Mouse (Mus musculus): ENCODE data around the gene Pklr. TPM values are rescaled to one million over a fixed set of nuclear protein-coding genes. Genes with fewer than 3 reads are reported as not detected.
A peak's percentile ranks its signal among the peaks of the same experiment; 100 is the strongest.

The Pklr gene
- polyA plus RNA-seq, 2 experiments, result 0.14 to 0.50 TPM

DNA sequence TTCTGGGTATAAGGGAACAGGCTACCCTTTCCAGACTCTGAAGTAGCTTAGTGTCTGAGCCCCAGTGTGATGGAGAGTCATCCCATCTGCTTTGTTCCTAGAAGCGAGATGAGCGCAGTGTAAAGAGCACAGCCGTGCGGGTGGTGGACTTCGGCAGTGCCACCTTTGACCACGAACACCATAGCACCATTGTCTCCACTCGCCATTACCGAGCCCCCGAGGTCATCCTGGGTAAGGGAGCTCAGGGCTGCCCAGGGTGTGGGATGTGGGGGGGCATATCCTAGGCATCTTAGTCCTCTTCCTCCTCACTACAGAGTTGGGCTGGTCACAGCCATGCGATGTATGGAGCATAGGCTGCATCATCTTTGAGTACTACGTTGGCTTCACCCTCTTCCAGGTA, 38.9 kb downstream of the Pklr start:
- Histone ChIP-seq H3K4me3 (replicated peaks; ENCODE audit: low read length) (no peak overlapping the region), H3K4me1 (ENCODE audit: control insufficient read depth, insufficient read depth, low read length) (peaks cover 7% of the 10 kb centered on the region), H3K27ac (replicated peaks; ENCODE audit: low read depth, low read length) (no peak overlapping the region), H3K27me3 (ENCODE audit: control insufficient read depth, insufficient read depth, low read length) (no peaks in the 10 kb centered on the region), H3K9me3 (ENCODE audit: control insufficient read depth, low read length) (no peaks in the 10 kb centered on the region), H3K36me3 (ENCODE audit: control insufficient read depth, insufficient read depth, low read length) (peaks cover 78% of the 10 kb centered on the region), H3K9ac (ENCODE audit: low read depth, low read length, severe bottlenecking) (no peak overlapping the region), H3K4me2 (replicated peaks; ENCODE audit: low read depth, low read length, severe bottlenecking) (no peak overlapping the region)
- DNase-seq (ENCODE audit: low spot score), result no peak
- no peak for ATAC-seq (ENCODE audit: low FRiP score, low read depth)
- no peak for TF ChIP-seq POLR2A (IDR thresholded peaks at IDR 0.05; ENCODE audit: borderline replicate concordance, extremely low read depth, insufficient read depth, insufficient read length)
- whole genome bisulfite sequencing, result 92% methylated on average over 11 of the region's 11 CpGs

DNA sequence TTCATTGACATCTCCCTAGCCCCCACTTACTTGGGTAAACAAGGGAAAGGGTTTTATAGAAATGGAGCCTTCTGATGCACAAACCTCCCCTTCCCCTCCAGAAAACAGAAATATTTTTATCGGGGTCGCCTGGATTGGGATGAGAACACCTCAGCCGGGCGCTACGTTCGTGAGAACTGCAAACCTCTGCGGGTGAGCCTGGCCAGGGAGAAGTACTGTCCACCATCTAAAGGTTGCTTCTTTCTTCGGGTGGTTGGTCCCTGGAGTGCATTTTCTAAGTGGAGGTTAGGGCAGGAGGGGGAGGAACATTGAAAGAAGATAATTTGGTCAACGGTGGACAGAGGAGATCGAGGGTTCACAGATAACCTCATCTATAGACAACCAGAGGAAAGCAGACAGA, 39.6 kb downstream of the Pklr start:
- H3K9me3 ChIP-seq (ENCODE audit: control insufficient read depth, low read length), result no peaks in the 10 kb centered on the region
- peaks cover 78% of the 10 kb centered on the region for H3K36me3 ChIP-seq (ENCODE audit: control insufficient read depth, insufficient read depth, low read length)
- no peak overlapping the region for H3K27ac ChIP-seq (replicated peaks; ENCODE audit: low read depth, low read length)
- H3K4me2 ChIP-seq (replicated peaks; ENCODE audit: low read depth, low read length, severe bottlenecking), result no peak overlapping the region
- H3K4me3 ChIP-seq (replicated peaks; ENCODE audit: low read length), result no peak overlapping the region
- H3K4me1 ChIP-seq (ENCODE audit: control insufficient read depth, insufficient read depth, low read length), result peaks cover 7% of the 10 kb centered on the region
- no peak for ATAC-seq (ENCODE audit: low FRiP score, low read depth)
- DNase-seq (ENCODE audit: low spot score), result no peak
- WGBS, result 91% methylated on average over 10 of the region's 10 CpGs
- H3K27me3 ChIP-seq (ENCODE audit: control insufficient read depth, insufficient read depth, low read length), result no peaks in the 10 kb centered on the region
- TF ChIP-seq POLR2A (IDR thresholded peaks at IDR 0.05; ENCODE audit: borderline replicate concordance, extremely low read depth, insufficient read depth, insufficient read length), result no peak
- H3K9ac ChIP-seq (ENCODE audit: low read depth, low read length, severe bottlenecking), result no peak overlapping the region

DNA sequence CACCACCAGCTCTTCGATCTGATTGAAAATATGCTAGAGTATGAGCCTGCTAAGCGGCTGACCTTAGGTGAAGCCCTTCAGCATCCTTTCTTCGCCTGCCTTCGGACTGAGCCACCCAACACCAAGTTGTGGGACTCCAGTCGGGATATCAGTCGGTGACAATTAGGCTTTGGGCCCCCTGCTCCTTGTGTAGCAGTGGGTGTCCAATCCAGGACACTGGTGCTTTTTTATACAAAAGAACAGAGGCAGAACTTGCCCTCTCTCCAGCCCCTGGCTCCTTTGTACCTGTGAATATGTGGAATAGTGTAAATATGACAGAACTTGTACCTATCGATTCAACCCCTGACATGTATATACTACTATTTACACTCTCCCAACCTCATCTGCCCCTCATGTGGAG, 40.5 kb downstream of the Pklr start:
- no peak overlapping the region for H3K4me2 ChIP-seq (replicated peaks; ENCODE audit: low read depth, low read length, severe bottlenecking)
- TF ChIP-seq POLR2A (IDR thresholded peaks at IDR 0.05; ENCODE audit: borderline replicate concordance, extremely low read depth, insufficient read depth, insufficient read length), result no peak
- ATAC-seq (ENCODE audit: low FRiP score, low read depth) (no peak), DNase-seq (ENCODE audit: low spot score) (no peak)
- WGBS, result 88% methylated on average over 7 of the region's 7 CpGs
- H3K9me3 ChIP-seq (ENCODE audit: control insufficient read depth, low read length), result no peaks in the 10 kb centered on the region
- H3K4me1 ChIP-seq (ENCODE audit: control insufficient read depth, insufficient read depth, low read length), result peaks cover 7% of the 10 kb centered on the region
- H3K4me3 ChIP-seq (replicated peaks; ENCODE audit: low read length), result 0 out of 2 replicates have a peak overlapping the region, but pooled peaks have one; percentile 0
- H3K36me3 ChIP-seq (ENCODE audit: control insufficient read depth, insufficient read depth, low read length), result peaks cover 77% of the 10 kb centered on the region
- H3K27ac ChIP-seq (replicated peaks; ENCODE audit: low read depth, low read length), result no peak overlapping the region
- no peak overlapping the region for H3K9ac ChIP-seq (ENCODE audit: low read depth, low read length, severe bottlenecking)
- H3K27me3 ChIP-seq (ENCODE audit: control insufficient read depth, insufficient read depth, low read length), result no peaks in the 10 kb centered on the region

DNA sequence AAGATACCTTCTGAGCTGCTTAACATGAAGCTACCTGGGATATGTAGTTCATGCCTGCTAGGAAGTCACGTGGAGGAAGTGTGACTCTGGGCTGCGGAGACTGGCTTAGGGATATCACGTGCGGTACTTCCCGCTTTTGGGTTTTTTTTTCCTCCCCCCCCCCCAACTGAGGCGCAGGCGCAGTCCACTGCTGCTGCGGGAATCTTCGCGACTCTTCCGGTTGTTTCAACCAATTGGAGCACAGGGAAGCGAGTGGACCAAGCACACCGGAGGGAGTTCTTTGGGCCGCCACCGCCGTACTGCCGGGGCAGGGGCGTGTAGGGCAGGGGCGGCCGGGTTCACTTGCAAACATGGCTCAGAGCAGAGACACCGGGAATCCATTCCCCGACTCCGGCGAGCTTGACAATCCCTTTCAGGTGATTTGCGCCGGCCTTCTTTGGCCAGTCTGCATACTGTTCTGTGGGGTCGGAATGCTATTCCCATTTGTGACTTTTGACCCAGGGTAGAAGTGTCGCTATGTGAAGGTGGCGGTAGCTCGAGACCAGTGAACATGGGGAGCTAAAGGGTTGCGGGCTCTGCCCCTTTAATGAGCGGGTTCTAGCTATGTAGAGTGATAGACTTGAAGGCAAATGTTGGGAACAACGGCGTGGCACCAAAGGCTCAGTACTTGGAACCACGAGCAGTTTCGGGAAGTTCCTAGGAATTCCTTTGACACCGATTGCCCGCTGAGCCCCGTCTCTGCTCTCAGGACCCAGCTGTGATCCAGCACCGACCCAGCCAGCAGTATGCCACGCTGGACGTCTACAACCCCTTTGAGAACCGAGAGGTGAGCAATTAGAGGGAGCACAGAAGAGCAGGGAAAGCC, 41.5 kb downstream of the Pklr start, which contains the start of gene Scamp3:
TSS of gene Scamp3 (plus strand) at position 232 of the 865 bp plus-strand sequence.
- Histone ChIP-seq H3K9ac (ENCODE audit: low read depth, low read length, severe bottlenecking) (peak within 1 kb of the TSS; percentile 84), H3K27ac (replicated peaks; ENCODE audit: low read depth, low read length) (peak within 1 kb of the TSS; percentile 78), H3K4me3 (replicated peaks; ENCODE audit: low read length) (peak within 1 kb of the TSS; percentile 83), H3K36me3 (ENCODE audit: control insufficient read depth, insufficient read depth, low read length) (peaks cover 78% of the 10 kb centered on the region), H3K4me2 (replicated peaks; ENCODE audit: low read depth, low read length, severe bottlenecking) (peak within 1 kb of the TSS; percentile 89), H3K27me3 (ENCODE audit: control insufficient read depth, insufficient read depth, low read length) (no peaks in the 10 kb centered on the region), H3K4me1 (ENCODE audit: control insufficient read depth, insufficient read depth, low read length) (peaks cover 7% of the 10 kb centered on the region), H3K9me3 (ENCODE audit: control insufficient read depth, low read length) (no peaks in the 10 kb centered on the region)
- 2% methylated on average over 43 of the region's 43 CpGs for WGBS
- ATAC-seq (ENCODE audit: low FRiP score, low read depth) (peak; percentile 96), DNase-seq (ENCODE audit: low spot score) (peak; percentile 94)
- TF ChIP-seq POLR2A (IDR thresholded peaks at IDR 0.05; ENCODE audit: borderline replicate concordance, extremely low read depth, insufficient read depth, insufficient read length), result no peak; the same call in 1 of the 2 replicates

DNA sequence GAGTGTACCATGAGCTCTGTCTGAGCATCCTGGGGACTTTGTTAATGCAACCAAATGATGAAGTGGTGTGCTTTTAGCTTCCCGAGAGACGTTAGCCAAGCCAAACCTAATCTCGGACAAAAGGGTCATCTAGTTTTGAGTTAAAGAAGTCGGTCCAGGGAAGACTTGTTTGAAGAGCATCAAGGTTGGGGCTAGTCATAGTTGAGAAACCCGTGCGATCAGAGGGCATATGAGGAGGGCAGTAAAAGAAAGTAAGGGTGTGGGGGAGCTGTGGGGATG, 42.1 kb downstream of the Pklr start:
- peak overlapping the region; percentile 78 for H3K27ac ChIP-seq (replicated peaks; ENCODE audit: low read depth, low read length)
- DNase-seq (ENCODE audit: low spot score) (no peak), ATAC-seq (ENCODE audit: low FRiP score, low read depth) (no peak)
- no peaks in the 10 kb centered on the region for H3K9me3 ChIP-seq (ENCODE audit: control insufficient read depth, low read length)
- 7% methylated on average over 6 of the region's 6 CpGs for WGBS
- peak overlapping the region; percentile 89 for H3K4me2 ChIP-seq (replicated peaks; ENCODE audit: low read depth, low read length, severe bottlenecking)
- no peaks in the 10 kb centered on the region for H3K27me3 ChIP-seq (ENCODE audit: control insufficient read depth, insufficient read depth, low read length)
- H3K9ac ChIP-seq (ENCODE audit: low read depth, low read length, severe bottlenecking), result peak overlapping the region; percentile 84
- H3K4me1 ChIP-seq (ENCODE audit: control insufficient read depth, insufficient read depth, low read length), result peaks cover 7% of the 10 kb centered on the region
- H3K4me3 ChIP-seq (replicated peaks; ENCODE audit: low read length), result peak overlapping the region; percentile 83
- peaks cover 74% of the 10 kb centered on the region for H3K36me3 ChIP-seq (ENCODE audit: control insufficient read depth, insufficient read depth, low read length)
- TF ChIP-seq POLR2A (IDR thresholded peaks at IDR 0.05; ENCODE audit: borderline replicate concordance, extremely low read depth, insufficient read depth, insufficient read length), result no peak

All from limb, embryonic 14.5 days (tissue).